Mouse (Mus musculus): ENCODE measurements around the gene Tfdp1.

Tfdp1 gene

GRCm38 (mm10) chr8:13413823-13414390, 75.4 kb downstream of the Tfdp1 start:
- no peak for DNase-seq (ENCODE audit: extremely low read depth, insufficient read length, low spot score)

GRCm38 (mm10) chr8:13415879-13416278, 77.3 kb downstream of the Tfdp1 start:
- no peak for DNase-seq (ENCODE audit: extremely low read depth, insufficient read length, low spot score)

DNA sequence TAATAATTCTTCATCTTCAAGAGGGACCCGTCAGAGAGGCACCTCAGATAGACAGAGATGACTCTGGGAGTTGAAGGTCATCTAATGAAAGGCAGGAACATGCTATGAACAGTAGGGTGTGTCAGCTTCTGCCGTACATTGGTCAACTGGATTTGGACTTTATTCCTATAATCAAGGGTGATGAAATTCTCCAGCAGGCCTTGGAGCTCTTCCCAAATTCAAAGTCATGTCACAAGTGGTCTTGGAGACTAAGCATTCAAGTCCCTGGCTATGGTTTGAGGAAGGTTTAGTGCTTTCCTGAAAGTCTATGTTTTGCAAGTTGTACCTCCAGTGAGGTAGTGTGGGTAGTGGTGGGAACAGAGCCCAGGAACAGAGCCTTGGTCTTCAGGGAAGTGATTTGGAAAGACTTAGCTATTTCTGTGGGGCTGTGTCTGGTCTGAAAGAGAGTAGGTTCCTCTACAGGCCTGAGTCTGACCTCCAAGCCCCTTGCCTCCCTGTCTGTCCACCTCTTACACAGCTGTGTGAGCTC, 80.6 kb downstream of the Tfdp1 start:
- no peak for DNase-seq (ENCODE audit: extremely low read depth, insufficient read length, low spot score)

GRCm38 (mm10) chr8:13420970-13421369, 82.4 kb downstream of the Tfdp1 start:
- DNase-seq (ENCODE audit: extremely low read depth, insufficient read length, low spot score): no peak

DNA sequence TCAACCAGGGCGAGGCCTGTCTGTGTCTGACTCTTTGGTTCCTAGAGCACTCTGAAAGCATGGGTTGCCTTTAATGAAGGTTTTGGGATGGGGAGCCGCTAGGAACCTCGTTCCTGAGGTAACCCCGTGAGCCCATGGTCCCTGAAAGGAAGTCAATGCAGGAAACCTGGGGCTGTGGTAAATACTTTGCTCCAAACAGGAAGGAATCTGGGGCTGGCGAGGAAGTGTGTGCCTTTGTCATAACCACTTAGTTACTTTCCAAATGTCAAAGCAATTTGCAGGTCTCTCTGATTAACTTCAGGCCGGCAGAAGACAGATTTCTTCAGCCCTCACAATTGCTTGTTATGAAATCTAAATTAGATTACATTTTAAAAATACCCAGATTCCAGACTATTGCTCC, 88.8 kb downstream of the Tfdp1 start:
- no peak for DNase-seq (ENCODE audit: extremely low read depth, insufficient read length, low spot score)
